Mouse (Mus musculus) heart, embryonic 16.5 days (tissue): ENCODE results near the gene C1galt1c1. TPM values are rescaled to one million over a fixed set of nuclear protein-coding genes. Genes with fewer than 3 reads are reported as not detected.

Experiments
- ATAC-seq: fragments of 200-750 bp; cut with Nextera tagmentation; replicated peaks from 2 replicates; pipeline ENCODE4 v1.8.0; 2017; ENCODE audit warnings: moderate number of reproducible peaks; ENCODE audit not compliant: insufficient read depth, low FRiP score; ENCODE audit errors: extremely low read depth
- H3K27ac ChIP-seq: fragments of 300-500 bp; sonication (generic); 2 replicates; pipeline ENCODE4 v1.5.1; 2014; ENCODE audit warnings: mild to moderate bottlenecking, low read length, control low read depth, moderate library complexity
- H3K27me3 ChIP-seq: fragments of 300-500 bp; sonication (generic); 2 replicates; pipeline ENCODE4 v1.6.1; 2014; ENCODE audit warnings: low read length, mixed read lengths; ENCODE audit not compliant: control insufficient read depth, insufficient read depth
- H3K36me3 ChIP-seq: fragments of 300-500 bp; sonication (generic); 2 replicates; pipeline ENCODE4 v1.6.1; 2014; ENCODE audit not compliant: control insufficient read depth, insufficient read depth
- H3K4me1 ChIP-seq: fragments of 300-500 bp; sonication (generic); 2 replicates; pipeline ENCODE4 v1.6.1; 2014; ENCODE audit warnings: low read length, mixed read lengths; ENCODE audit not compliant: control insufficient read depth, insufficient read depth
- H3K4me2 ChIP-seq: fragments of 300-500 bp; sonication (generic); 2 replicates; pipeline ENCODE4 v1.6.1; 2014; ENCODE audit warnings: low read depth, mild to moderate bottlenecking, control low read depth, low read length
- H3K4me3 ChIP-seq: fragments of 300-500 bp; sonication (generic); 2 replicates; pipeline ENCODE4 v1.5.1; 2014; ENCODE audit warnings: mild to moderate bottlenecking, control low read depth, low read length
- H3K9ac ChIP-seq: fragments of 300-500 bp; sonication (generic); 2 replicates; pipeline ENCODE4 v1.6.1; 2014; ENCODE audit warnings: low read length, control low read depth
- H3K9me3 ChIP-seq: fragments of 300-500 bp; sonication (generic); replicated peaks from 2 replicates; pipeline ENCODE4 v1.6.1; 2016; ENCODE audit warnings: low read length; ENCODE audit not compliant: control insufficient read depth
- WGBS: fragments of 180-500 bp; shearing (Covaris S2); extraction: QIAGEN DNeasy Blood & Tissue Kit; methylation state at CpG from one replicate; pipeline ENCODE4 v1.1.7; 2014; 5-methylcytosine and 5-hydroxymethylcytosine counted together
- polyA plus RNA-seq: library from polyadenylated mRNA; unstranded; fragments of >200 nt; fragmentation: Nextera tagmentation; extraction: Ambion mirVana; gene quantifications from 2 replicates; pipeline ENCODE4 v1.2.1, GENCODE M21; 2015

C1galt1c1 gene
- polyA plus RNA-seq, 1 experiment from 2014 or later: 29.0 TPM

- ATAC-seq: no peak
- no peaks in the 10 kb centered on the region for H3K9me3 ChIP-seq
- WGBS: 81% methylated on average over 1 of the region's 1 CpGs
- no peaks in the 10 kb centered on the region for H3K4me1 ChIP-seq
- H3K4me3 ChIP-seq: no peak overlapping the region
- H3K36me3 ChIP-seq: no peaks in the 10 kb centered on the region
- no peaks in the 10 kb centered on the region for H3K27me3 ChIP-seq
- no peak overlapping the region for H3K27ac ChIP-seq
- H3K4me2 ChIP-seq: no peak overlapping the region
- no peak overlapping the region for H3K9ac ChIP-seq
These were observed 53.7 kb downstream of the C1galt1c1 start for GRCm38 (mm10) chrX:38581140-38581539.

Other genes starting within 250 kb of the C1galt1c1 start
- gene Lamp2, start 178.6 kb downstream of the C1galt1c1 start, polyA plus RNA-seq: 137 and 161 TPM in 2 replicates
- gene Cul4b, start 58.9 kb downstream of the C1galt1c1 start, polyA plus RNA-seq: 12.2 and 14.0 TPM in 2 replicates
- gene Mcts1, start 34.5 kb downstream of the C1galt1c1 start, polyA plus RNA-seq: 54.3 and 65.6 TPM in 2 replicates
- gene 6030498E09Rik, start 137.6 kb upstream of the C1galt1c1 start, polyA plus RNA-seq: 0.96 and 1.7 TPM in 2 replicates